Mouse (Mus musculus): ENCODE measurements around the gene Rock2. TPM values are rescaled to one million over a fixed set of nuclear protein-coding genes. Genes with fewer than 3 reads are reported as not detected.

Gene Rock2
- total RNA-seq (2017) = 113 and 124 TPM in 2 replicates

- ATAC-seq (replicated peaks in 1 of 2; ENCODE audit: insufficient read depth in 1 of 2, low FRiP score in 2 of 2, low TSS enrichment in 1 of 2, low read depth in 1 of 2, poor library complexity in 2 of 2, severe bottlenecking in 2 of 2) = peak; percentile 72 to 75
Measured at GRCm38 (mm10) chr12:16894396-16895220, at the start of gene Rock2. Rock2 (plus strand) TSS chr12:16894895.

- ATAC-seq (replicated peaks in 1 of 2; ENCODE audit: insufficient read depth in 1 of 2, low FRiP score in 2 of 2, low TSS enrichment in 1 of 2, low read depth in 1 of 2, poor library complexity in 2 of 2, severe bottlenecking in 2 of 2) = no peak
Measured at GRCm38 (mm10) chr12:16847204-16847792, 47.4 kb upstream of the Rock2 start.

GRCm38 (mm10) chr12:16848501-16848900 lies 46.2 kb upstream of the Rock2 start:
- no peak for ATAC-seq (replicated peaks in 1 of 2; ENCODE audit: insufficient read depth in 1 of 2, low FRiP score in 2 of 2, low TSS enrichment in 1 of 2, low read depth in 1 of 2, poor library complexity in 2 of 2, severe bottlenecking in 2 of 2)

- no peak for ATAC-seq (replicated peaks in 1 of 2; ENCODE audit: insufficient read depth in 1 of 2, low FRiP score in 2 of 2, low TSS enrichment in 1 of 2, low read depth in 1 of 2, poor library complexity in 2 of 2, severe bottlenecking in 2 of 2)
Measured at GRCm38 (mm10) chr12:16849821-16850220, 44.9 kb upstream of the Rock2 start.

GRCm38 (mm10) chr12:16850431-16851375 lies 44.0 kb upstream of the Rock2 start:
- no peak for ATAC-seq (replicated peaks in 1 of 2; ENCODE audit: insufficient read depth in 1 of 2, low FRiP score in 2 of 2, low TSS enrichment in 1 of 2, low read depth in 1 of 2, poor library complexity in 2 of 2, severe bottlenecking in 2 of 2)

GRCm38 (mm10) chr12:16853431-16854165 lies 41.1 kb upstream of the Rock2 start:
- peak in 1 of 2 experiments; percentile 46; a peak in 2 of 4 replicates for ATAC-seq (replicated peaks in 1 of 2; ENCODE audit: insufficient read depth in 1 of 2, low FRiP score in 2 of 2, low TSS enrichment in 1 of 2, low read depth in 1 of 2, poor library complexity in 2 of 2, severe bottlenecking in 2 of 2)

GRCm38 (mm10) chr12:16855632-16856305 lies 38.9 kb upstream of the Rock2 start:
- no peak for ATAC-seq (replicated peaks in 1 of 2; ENCODE audit: insufficient read depth in 1 of 2, low FRiP score in 2 of 2, low TSS enrichment in 1 of 2, low read depth in 1 of 2, poor library complexity in 2 of 2, severe bottlenecking in 2 of 2)

GRCm38 (mm10) chr12:16856306-16856679 lies 38.4 kb upstream of the Rock2 start:
- no peak for ATAC-seq (replicated peaks in 1 of 2; ENCODE audit: insufficient read depth in 1 of 2, low FRiP score in 2 of 2, low TSS enrichment in 1 of 2, low read depth in 1 of 2, poor library complexity in 2 of 2, severe bottlenecking in 2 of 2)

- no peak for ATAC-seq (replicated peaks in 1 of 2; ENCODE audit: insufficient read depth in 1 of 2, low FRiP score in 2 of 2, low TSS enrichment in 1 of 2, low read depth in 1 of 2, poor library complexity in 2 of 2, severe bottlenecking in 2 of 2)
Measured at GRCm38 (mm10) chr12:16858081-16858480, 36.6 kb upstream of the Rock2 start.

GRCm38 (mm10) chr12:16859781-16860180 lies 34.9 kb upstream of the Rock2 start:
- ATAC-seq (replicated peaks in 1 of 2; ENCODE audit: insufficient read depth in 1 of 2, low FRiP score in 2 of 2, low TSS enrichment in 1 of 2, low read depth in 1 of 2, poor library complexity in 2 of 2, severe bottlenecking in 2 of 2) = no peak

GRCm38 (mm10) chr12:16860533-16860932 lies 34.2 kb upstream of the Rock2 start:
- no peak for ATAC-seq (replicated peaks in 1 of 2; ENCODE audit: insufficient read depth in 1 of 2, low FRiP score in 2 of 2, low TSS enrichment in 1 of 2, low read depth in 1 of 2, poor library complexity in 2 of 2, severe bottlenecking in 2 of 2)

- no peak for ATAC-seq (replicated peaks in 1 of 2; ENCODE audit: insufficient read depth in 1 of 2, low FRiP score in 2 of 2, low TSS enrichment in 1 of 2, low read depth in 1 of 2, poor library complexity in 2 of 2, severe bottlenecking in 2 of 2)
Measured at GRCm38 (mm10) chr12:16860961-16861360, 33.7 kb upstream of the Rock2 start.

- ATAC-seq (replicated peaks in 1 of 2; ENCODE audit: insufficient read depth in 1 of 2, low FRiP score in 2 of 2, low TSS enrichment in 1 of 2, low read depth in 1 of 2, poor library complexity in 2 of 2, severe bottlenecking in 2 of 2) = no peak
Measured at GRCm38 (mm10) chr12:16864477-16864876, 30.2 kb upstream of the Rock2 start.

- no peak; a peak in 1 of 4 replicates for ATAC-seq (replicated peaks in 1 of 2; ENCODE audit: insufficient read depth in 1 of 2, low FRiP score in 2 of 2, low TSS enrichment in 1 of 2, low read depth in 1 of 2, poor library complexity in 2 of 2, severe bottlenecking in 2 of 2)
Measured at GRCm38 (mm10) chr12:16865871-16866270, 28.8 kb upstream of the Rock2 start.

- ATAC-seq (replicated peaks in 1 of 2; ENCODE audit: insufficient read depth in 1 of 2, low FRiP score in 2 of 2, low TSS enrichment in 1 of 2, low read depth in 1 of 2, poor library complexity in 2 of 2, severe bottlenecking in 2 of 2) = peak; percentile 75 to 81
Measured at GRCm38 (mm10) chr12:16866460-16866859, 28.2 kb upstream of the Rock2 start.

- no peak for ATAC-seq (replicated peaks in 1 of 2; ENCODE audit: insufficient read depth in 1 of 2, low FRiP score in 2 of 2, low TSS enrichment in 1 of 2, low read depth in 1 of 2, poor library complexity in 2 of 2, severe bottlenecking in 2 of 2)
Measured at GRCm38 (mm10) chr12:16867306-16867705, 27.4 kb upstream of the Rock2 start.

- ATAC-seq (replicated peaks in 1 of 2; ENCODE audit: insufficient read depth in 1 of 2, low FRiP score in 2 of 2, low TSS enrichment in 1 of 2, low read depth in 1 of 2, poor library complexity in 2 of 2, severe bottlenecking in 2 of 2) = no peak
Measured at GRCm38 (mm10) chr12:16868618-16869017, 26.1 kb upstream of the Rock2 start.
